Mouse (Mus musculus) brain, embryonic 18.5 days (tissue): Measurements from ENCODE around the gene Myo1d.
A peak's percentile ranks its signal among the peaks of the same experiment; 100 is the strongest.

Source experiments
- DNase-seq: peaks from one replicate; pipeline ENCODE4 v3.0.0-alpha.2; 2012; ENCODE audit warnings: low read depth, low spot score

The Myo1d gene

GRCm38 (mm10) chr11:80779527-80780344 lies at the start of gene Myo1d:
Myo1d (minus strand) TSS chr11:80780025.
- DNase-seq: peak; percentile 42

- DNase-seq: no peak
These were observed 42.0 kb upstream of the Myo1d start for GRCm38 (mm10) chr11:80821794-80822193.

- no peak for DNase-seq
These were observed 41.5 kb upstream of the Myo1d start for GRCm38 (mm10) chr11:80821296-80821695.

GRCm38 (mm10) chr11:80820085-80820484 lies 40.3 kb upstream of the Myo1d start:
- no peak for DNase-seq

- DNase-seq: peak; percentile 43
These were observed 38.4 kb upstream of the Myo1d start for GRCm38 (mm10) chr11:80818060-80818697.

GRCm38 (mm10) chr11:80815354-80815753 lies 35.5 kb upstream of the Myo1d start:
- DNase-seq: no peak

GRCm38 (mm10) chr11:80811156-80811555 lies 31.3 kb upstream of the Myo1d start:
- DNase-seq: no peak

- DNase-seq: no peak
These were observed 30.4 kb upstream of the Myo1d start, which contains the start of gene Tmem98 for GRCm38 (mm10) chr11:80809993-80810821. Tmem98 (plus strand) TSS chr11:80810175.

GRCm38 (mm10) chr11:80809666-80809992 lies 29.8 kb upstream of the Myo1d start:
- no peak for DNase-seq

GRCm38 (mm10) chr11:80808551-80809070 lies 28.8 kb upstream of the Myo1d start:
- DNase-seq: no peak

GRCm38 (mm10) chr11:80802706-80803105 lies 22.9 kb upstream of the Myo1d start:
- no peak for DNase-seq

GRCm38 (mm10) chr11:80799979-80800378 lies 20.2 kb upstream of the Myo1d start:
- DNase-seq: no peak

GRCm38 (mm10) chr11:80795431-80795830 lies 15.6 kb upstream of the Myo1d start:
- DNase-seq: no peak

GRCm38 (mm10) chr11:80794290-80794689 lies 14.5 kb upstream of the Myo1d start:
- DNase-seq: no peak

GRCm38 (mm10) chr11:80793386-80793785 lies 13.6 kb upstream of the Myo1d start:
- no peak for DNase-seq

- DNase-seq: no peak
These were observed 12.0 kb upstream of the Myo1d start for GRCm38 (mm10) chr11:80791677-80792432.

GRCm38 (mm10) chr11:80790413-80790812 lies 10.6 kb upstream of the Myo1d start:
- DNase-seq: no peak

GRCm38 (mm10) chr11:80789647-80790240 lies 9.9 kb upstream of the Myo1d start:
- no peak for DNase-seq

- no peak for DNase-seq
These were observed 5.8 kb upstream of the Myo1d start for GRCm38 (mm10) chr11:80785672-80786071.

- DNase-seq: no peak
These were observed 4.5 kb upstream of the Myo1d start for GRCm38 (mm10) chr11:80784294-80784743.

GRCm38 (mm10) chr11:80783460-80783859 lies 3.6 kb upstream of the Myo1d start:
- no peak for DNase-seq
